Mouse (Mus musculus) brain, embryonic 14.5 days (tissue): Measurements from ENCODE around the gene Nmt1.

Source experiments
- CTCF ChIP-seq: fragments of 200-500 bp; IDR thresholded peaks from 2 replicates; pipeline ENCODE4 v1.5.1; 2012; ENCODE audit warnings: inconsistent platforms, mild to moderate bottlenecking, moderate library complexity, borderline replicate concordance; ENCODE audit not compliant: insufficient read depth, insufficient read length; ENCODE audit errors: extremely low read depth
- POLR2A ChIP-seq: fragments of 200-500 bp; IDR thresholded peaks from 2 replicates; pipeline ENCODE4 v1.6.1; 2012; ENCODE audit warnings: mild to moderate bottlenecking, inconsistent platforms, borderline replicate concordance; ENCODE audit not compliant: poor library complexity, insufficient read depth, insufficient read length, severe bottlenecking; ENCODE audit errors: extremely low read depth

DNA sequence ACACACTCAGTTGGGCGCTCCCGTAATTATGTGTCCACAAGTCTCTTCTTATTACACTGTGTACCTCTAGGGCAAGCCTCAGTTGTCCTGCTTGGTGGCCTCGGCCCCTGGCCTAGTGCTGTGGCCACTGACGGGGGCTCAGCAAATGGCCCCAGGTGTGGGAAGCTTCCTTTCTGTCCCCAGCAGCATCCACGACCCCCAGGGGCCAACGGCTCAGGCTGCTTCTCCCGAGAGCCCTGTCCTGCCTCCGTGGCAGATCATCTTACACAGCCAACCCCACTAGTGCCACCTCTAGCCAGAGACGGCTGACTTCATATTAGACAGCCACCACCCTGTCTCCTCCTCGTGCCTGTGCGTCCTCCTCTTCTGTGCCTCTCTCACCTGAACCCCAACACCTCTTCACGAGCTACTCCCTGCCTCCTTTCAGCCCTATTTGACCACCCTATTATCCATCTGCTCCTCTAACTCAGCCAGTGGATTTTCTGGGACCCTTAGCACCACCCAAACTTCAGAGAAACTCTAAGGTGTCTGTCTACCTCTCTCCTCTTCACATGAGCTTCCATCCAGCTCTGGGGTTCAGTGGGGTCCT lies 71.5 kb downstream of the Nmt1 start:
- TF ChIP-seq CTCF (no peak), POLR2A (no peak)
